Mouse (Mus musculus): ENCODE data around the gene Nxn. TPM values are rescaled to one million over a fixed set of nuclear protein-coding genes. Genes with fewer than 3 reads are reported as not detected.

Gene Nxn
- polyA plus RNA-seq, 1 experiment from 2014 or later = 31.5 TPM

DNA sequence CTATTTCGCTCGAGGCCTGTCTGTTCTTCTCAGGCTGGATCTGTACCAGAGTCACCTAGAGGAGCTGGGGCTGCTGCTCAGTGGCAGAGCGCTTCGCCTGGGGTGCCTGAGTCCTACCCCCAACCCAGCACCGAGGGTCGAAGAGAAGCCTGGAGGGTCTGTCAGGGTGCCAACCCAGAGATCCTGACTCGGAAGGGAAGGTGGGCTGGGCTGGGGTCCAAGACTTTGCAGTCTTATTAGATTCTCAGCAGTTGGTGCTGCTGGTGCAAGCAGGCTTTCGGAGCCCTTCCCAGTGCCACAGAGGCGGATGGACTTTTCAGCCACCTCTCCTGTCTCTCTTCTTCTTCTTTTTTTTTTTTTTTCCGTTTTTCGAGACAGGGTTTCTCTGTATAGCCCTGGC lies 42.8 kb downstream of the Nxn start:
- H3K4me1 ChIP-seq (ENCODE audit: insufficient read depth) = peaks cover 22% of the 10 kb centered on the region; the same call in 1 of the 2 replicates

GRCm38 (mm10) chr11:76355425-76355824 lies 43.5 kb downstream of the Nxn start:
- WGBS = 70% methylated on average over 6 of the region's 6 CpGs
- no peaks in the 10 kb centered on the region for H3K27me3 ChIP-seq (ENCODE audit: insufficient read depth, low read length)
- no peak overlapping the region for H3K9ac ChIP-seq
- no peaks in the 10 kb centered on the region for H3K9me3 ChIP-seq (ENCODE audit: low read depth, low read length)
- no peak for ATAC-seq (ENCODE audit: insufficient read depth)
- TF ChIP-seq CTCF (IDR thresholded peaks at IDR 0.05; ENCODE audit: low read depth) = no peak
- no peak overlapping the region for H3K27ac ChIP-seq (ENCODE audit: low read depth)
- no peak overlapping the region for H3K4me3 ChIP-seq (ENCODE audit: low read depth, low read length)
- no peak for DNase-seq
- no peak overlapping the region for H3K4me2 ChIP-seq
- peaks cover 22% of the 10 kb centered on the region; the same call in 1 of the 2 replicates for H3K4me1 ChIP-seq (ENCODE audit: insufficient read depth)
- no peaks in the 10 kb centered on the region for H3K36me3 ChIP-seq (ENCODE audit: insufficient read depth)

More for the DNA sequence above, 42.8 kb downstream of the Nxn start:
- H3K9ac ChIP-seq = no peak overlapping the region
- H3K27me3 ChIP-seq (ENCODE audit: insufficient read depth, low read length) = no peaks in the 10 kb centered on the region
- H3K9me3 ChIP-seq (ENCODE audit: low read depth, low read length) = no peaks in the 10 kb centered on the region
- DNase-seq (no peak), ATAC-seq (ENCODE audit: insufficient read depth) (no peak)
- H3K4me3 ChIP-seq (ENCODE audit: low read depth, low read length) = no peak overlapping the region
- 83% methylated on average over 11 of the region's 11 CpGs for WGBS
- H3K36me3 ChIP-seq (ENCODE audit: insufficient read depth) = no peaks in the 10 kb centered on the region
- TF ChIP-seq CTCF (IDR thresholded peaks at IDR 0.05; ENCODE audit: low read depth) = no peak
- H3K27ac ChIP-seq (ENCODE audit: low read depth) = no peak overlapping the region
- no peak overlapping the region for H3K4me2 ChIP-seq

DNA sequence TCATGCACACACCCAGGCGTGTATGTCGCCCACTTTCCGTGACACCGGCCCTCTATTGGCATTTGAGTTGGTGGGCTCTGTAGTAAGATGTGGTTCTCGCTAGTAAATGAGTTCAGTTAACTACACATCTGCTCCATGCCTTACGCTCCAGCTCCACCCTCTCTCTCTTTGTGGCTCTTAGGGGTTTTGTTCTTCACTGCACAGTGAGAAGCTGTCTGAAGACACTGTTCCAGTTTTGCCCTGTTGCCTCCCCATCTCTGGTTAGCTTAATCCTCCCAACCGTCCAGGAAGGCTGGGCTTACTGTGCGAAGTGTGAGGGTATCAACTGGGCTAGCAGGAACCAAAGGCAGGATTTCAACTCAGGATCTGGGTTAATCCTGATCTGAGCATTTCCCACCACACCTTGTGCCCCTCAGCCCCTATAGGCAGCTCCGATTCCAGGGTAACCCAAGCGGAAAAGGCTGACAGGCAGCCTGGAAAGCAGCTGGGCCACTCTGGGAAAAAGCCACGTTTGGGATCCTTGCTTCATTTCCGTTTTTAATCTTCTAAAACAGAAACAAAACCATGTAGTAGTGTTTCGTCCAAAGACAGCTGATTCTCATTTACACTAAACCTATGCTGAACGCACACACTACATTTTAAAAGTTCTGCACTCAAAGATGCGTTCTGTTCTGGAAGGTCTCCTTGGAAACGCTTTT lies 45.9 kb downstream of the Nxn start:
- DNase-seq (no peak), ATAC-seq (ENCODE audit: insufficient read depth) (no peak)
- Histone ChIP-seq H3K4me1 (ENCODE audit: insufficient read depth) (peaks cover 15% of the 10 kb centered on the region; the same call in 1 of the 2 replicates), H3K27me3 (ENCODE audit: insufficient read depth, low read length) (no peaks in the 10 kb centered on the region), H3K36me3 (ENCODE audit: insufficient read depth) (no peaks in the 10 kb centered on the region), H3K9ac (no peak overlapping the region), H3K4me2 (no peak overlapping the region), H3K4me3 (ENCODE audit: low read depth, low read length) (no peak overlapping the region), H3K27ac (ENCODE audit: low read depth) (no peak overlapping the region), H3K9me3 (ENCODE audit: low read depth, low read length) (no peaks in the 10 kb centered on the region)
- WGBS = 68% methylated on average over 16 of the region's 16 CpGs
- no peak for TF ChIP-seq CTCF (IDR thresholded peaks at IDR 0.05; ENCODE audit: low read depth)

DNA sequence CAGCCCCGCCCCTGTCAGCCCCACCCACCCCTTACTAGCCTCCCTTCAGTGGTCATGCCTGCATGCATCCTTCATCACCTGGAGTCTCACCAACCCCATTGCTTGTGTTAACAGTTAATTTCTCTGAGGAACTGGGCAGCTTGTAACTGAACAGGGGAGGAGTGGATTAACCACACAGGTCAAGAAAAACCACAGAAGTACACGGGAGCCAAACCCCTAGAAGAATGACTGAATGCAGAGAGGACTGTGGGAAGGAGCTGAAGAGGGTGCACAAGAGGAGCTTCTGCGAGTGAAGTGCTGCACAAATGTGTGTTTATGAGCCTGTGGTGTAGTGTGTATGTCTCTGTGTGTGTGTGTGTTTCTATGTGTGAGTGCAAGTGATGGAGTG lies 47.3 kb downstream of the Nxn start:
- H3K4me1 ChIP-seq (ENCODE audit: insufficient read depth) = peaks cover 6% of the 10 kb centered on the region; the same call in 1 of the 2 replicates
- H3K4me3 ChIP-seq (ENCODE audit: low read depth, low read length) = no peak overlapping the region
- no peak overlapping the region for H3K27ac ChIP-seq (ENCODE audit: low read depth)
- ATAC-seq (ENCODE audit: insufficient read depth) = no peak
- WGBS = 13% methylated on average over 3 of the region's 3 CpGs
- no peaks in the 10 kb centered on the region for H3K36me3 ChIP-seq (ENCODE audit: insufficient read depth)
- no peaks in the 10 kb centered on the region for H3K27me3 ChIP-seq (ENCODE audit: insufficient read depth, low read length)
- H3K9ac ChIP-seq = no peak overlapping the region
- TF ChIP-seq CTCF (IDR thresholded peaks at IDR 0.05; ENCODE audit: low read depth) = no peak
- no peaks in the 10 kb centered on the region for H3K9me3 ChIP-seq (ENCODE audit: low read depth, low read length)
- H3K4me2 ChIP-seq = no peak overlapping the region
- DNase-seq = no peak

- WGBS = 34% methylated on average over 10 of the region's 10 CpGs
- Histone ChIP-seq H3K9me3 (ENCODE audit: low read depth, low read length) (no peaks in the 10 kb centered on the region), H3K4me1 (ENCODE audit: insufficient read depth) (peaks cover 6% of the 10 kb centered on the region; the same call in 1 of the 2 replicates), H3K27ac (ENCODE audit: low read depth) (no peak overlapping the region), H3K9ac (no peak overlapping the region), H3K27me3 (ENCODE audit: insufficient read depth, low read length) (no peaks in the 10 kb centered on the region), H3K4me3 (ENCODE audit: low read depth, low read length) (no peak overlapping the region), H3K4me2 (no peak overlapping the region), H3K36me3 (ENCODE audit: insufficient read depth) (no peaks in the 10 kb centered on the region)
- no peak for ATAC-seq (ENCODE audit: insufficient read depth)
- DNase-seq = no peak
- no peak for TF ChIP-seq CTCF (IDR thresholded peaks at IDR 0.05; ENCODE audit: low read depth)
These were observed 47.9 kb downstream of the Nxn start for GRCm38 (mm10) chr11:76350931-76351623.

DNA sequence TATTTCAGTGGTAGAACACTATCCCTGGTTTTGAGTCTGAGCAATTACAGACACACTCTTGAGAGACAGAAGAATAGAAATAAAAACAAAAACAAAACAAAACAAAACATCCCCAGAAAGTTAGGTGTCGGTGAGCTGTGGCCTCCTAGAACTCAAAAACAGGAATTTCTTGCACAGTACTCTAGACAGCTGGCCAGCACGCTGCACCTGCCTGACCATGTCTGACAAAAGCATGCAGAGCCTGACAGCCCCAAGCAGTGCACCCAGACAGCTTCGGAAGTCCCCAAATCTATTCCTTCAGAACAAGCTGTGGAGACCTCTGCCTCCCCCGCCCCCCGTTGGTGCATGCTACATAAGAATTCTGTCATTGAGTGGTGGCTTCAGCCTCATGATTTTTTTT lies 49.1 kb downstream of the Nxn start:
- Histone ChIP-seq H3K36me3 (ENCODE audit: insufficient read depth) (no peaks in the 10 kb centered on the region), H3K4me3 (ENCODE audit: low read depth, low read length) (no peak overlapping the region), H3K4me2 (no peak overlapping the region), H3K4me1 (ENCODE audit: insufficient read depth) (peaks cover 6% of the 10 kb centered on the region; the same call in 1 of the 2 replicates), H3K27me3 (ENCODE audit: insufficient read depth, low read length) (no peaks in the 10 kb centered on the region), H3K9me3 (ENCODE audit: low read depth, low read length) (no peaks in the 10 kb centered on the region), H3K27ac (ENCODE audit: low read depth) (no peak overlapping the region), H3K9ac (no peak overlapping the region)
- TF ChIP-seq CTCF (IDR thresholded peaks at IDR 0.05; ENCODE audit: low read depth) = no peak
- ATAC-seq (ENCODE audit: insufficient read depth) (no peak), DNase-seq (no peak)
- 47% methylated on average over 5 of the region's 5 CpGs for WGBS

DNA sequence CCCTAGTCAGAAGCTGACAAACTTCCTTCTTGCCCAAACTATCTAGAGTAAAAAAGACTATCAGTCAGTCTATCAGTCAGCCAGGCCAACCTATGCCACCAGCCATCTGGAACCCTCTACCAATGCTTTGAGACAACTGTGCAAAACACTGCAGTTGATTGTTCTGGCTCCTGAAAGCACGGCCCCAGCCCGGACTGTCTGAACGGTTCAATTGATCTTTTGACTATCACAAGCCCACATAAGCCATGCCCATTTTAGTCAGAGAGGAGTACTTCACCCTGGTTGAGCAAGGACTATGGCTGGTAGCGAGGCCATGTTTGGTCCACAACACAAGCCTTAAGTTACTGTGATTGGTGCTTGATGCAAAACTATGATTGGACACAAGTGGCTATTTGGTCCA lies 51.4 kb downstream of the Nxn start:
- H3K27ac ChIP-seq (ENCODE audit: low read depth) = no peak overlapping the region
- no peaks in the 10 kb centered on the region for H3K9me3 ChIP-seq (ENCODE audit: low read depth, low read length)
- peaks cover 6% of the 10 kb centered on the region; the same call in 1 of the 2 replicates for H3K4me1 ChIP-seq (ENCODE audit: insufficient read depth)
- no peak overlapping the region for H3K4me2 ChIP-seq
- ATAC-seq (ENCODE audit: insufficient read depth) = no peak
- WGBS = 78% methylated on average over 4 of the region's 4 CpGs
- TF ChIP-seq CTCF (IDR thresholded peaks at IDR 0.05; ENCODE audit: low read depth) = no peak
- H3K4me3 ChIP-seq (ENCODE audit: low read depth, low read length) = no peak overlapping the region
- no peak overlapping the region for H3K9ac ChIP-seq
- H3K27me3 ChIP-seq (ENCODE audit: insufficient read depth, low read length) = no peaks in the 10 kb centered on the region
- no peaks in the 10 kb centered on the region for H3K36me3 ChIP-seq (ENCODE audit: insufficient read depth)
- DNase-seq = no peak
